In genomic region chr10:97219474-97219873, GRCm38 (mm10) we compare ENCODE assay signal across 9 mouse cellular contexts.
DNase-seq lines count a peak whose midpoint lies in the region; ATAC-seq and TF ChIP-seq lines count a peak whose summit lies in the region.
"Had no signal": no experiment of that assay in that cellular context is flagged by ENCODE, and none has a peak within 500 bp of the region (broad histone marks: within the 10 kb centered on the region; RNA-seq: fewer than 3 reads in every experiment).

No protein-coding gene starts in this region.

- H3K27ac ChIP-seq in heart, adult 2 months, result no peak overlapping the region
- no peak overlapping the region for H3K27ac ChIP-seq in neural tube, embryonic 11.5 days (ENCODE audit: low read depth, low read length)
- H3K27ac ChIP-seq in midbrain, embryonic 16.5 days (ENCODE audit: low read length), result no peak overlapping the region

- H3K36me3 ChIP-seq in heart, adult 2 months (ENCODE audit: control insufficient read depth, insufficient read depth, low read length), result no peaks in the 10 kb centered on the region
- no peaks in the 10 kb centered on the region for H3K36me3 ChIP-seq in neural tube, embryonic 11.5 days (ENCODE audit: control insufficient read depth, insufficient read depth, low read length)
- H3K36me3 ChIP-seq in midbrain, embryonic 16.5 days (ENCODE audit: control insufficient read depth, insufficient read depth, low read length), result no peaks in the 10 kb centered on the region

- H3K9me3 ChIP-seq in neural tube, embryonic 11.5 days (ENCODE audit: control insufficient read depth, low read length), result no peaks in the 10 kb centered on the region
- H3K9me3 ChIP-seq in midbrain, embryonic 16.5 days (replicated peaks; ENCODE audit: control insufficient read depth, low read length, poor library complexity, severe bottlenecking), result no peaks in the 10 kb centered on the region

- TF ChIP-seq EP300 in heart, adult 2 months (IDR thresholded peaks at IDR 0.05; ENCODE audit: insufficient read depth, low read depth, low read length), result no peak

- no peaks in the 10 kb centered on the region for H3K27me3 ChIP-seq in heart, adult 2 months (ENCODE audit: control insufficient read depth, insufficient read depth, low read length)
- no peaks in the 10 kb centered on the region for H3K27me3 ChIP-seq in neural tube, embryonic 11.5 days (ENCODE audit: control insufficient read depth, insufficient read depth, low read length)
- no peaks in the 10 kb centered on the region for H3K27me3 ChIP-seq in midbrain, embryonic 16.5 days (ENCODE audit: control insufficient read depth, insufficient read depth, low read depth, low read length)
- H3K27me3 ChIP-seq: megakaryocyte, embryonic 14.5 days had no signal

- H3K79me2 ChIP-seq in heart, adult 2 months (replicated peaks; ENCODE audit: control insufficient read depth, insufficient read depth, low read length), result no peaks in the 10 kb centered on the region

- WGBS in heart, adult 2 months, result 57% methylated on average over 3 of the region's 3 CpGs
- 68% methylated on average over 3 of the region's 3 CpGs for WGBS in neural tube, embryonic 11.5 days
- WGBS in midbrain, embryonic 16.5 days, result 68% methylated on average over 3 of the region's 3 CpGs

- no peaks in the 10 kb centered on the region for H3K4me1 ChIP-seq in heart, adult 2 months (ENCODE audit: control insufficient read depth, insufficient read depth, low read length)
- H3K4me1 ChIP-seq in neural tube, embryonic 11.5 days (ENCODE audit: control insufficient read depth, insufficient read depth, low read length), result no peaks in the 10 kb centered on the region
- no peaks in the 10 kb centered on the region for H3K4me1 ChIP-seq in midbrain, embryonic 16.5 days (ENCODE audit: control insufficient read depth, insufficient read depth, low read length)
- H3K4me1 ChIP-seq: megakaryocyte, embryonic 14.5 days had no signal

- no peak for TF ChIP-seq CTCF in heart, adult 2 months (IDR thresholded peaks at IDR 0.05)

- ATAC-seq in neural tube, embryonic 11.5 days (ENCODE audit: insufficient read depth, low FRiP score, low TSS enrichment), result no peak
- no peak for ATAC-seq in midbrain, embryonic 16.5 days

- peak; percentile 17 to 26 for DNase-seq in heart, adult 2 months
- DNase-seq in heart, postnatal 25 days (ENCODE audit: low spot score), result no peak
- peak; percentile 26 for DNase-seq in neural tube, embryonic 11.5 days (ENCODE audit: low spot score)
- no peak for DNase-seq in neural tube, embryonic 10.5 days (ENCODE audit: extremely low spot score, low spot score)
- DNase-seq in cerebellum, postnatal 25 days, result peak; percentile 65 to 80
- peak; percentile 53 for DNase-seq in lung, postnatal 14 days
- no peak for DNase-seq in spleen, postnatal 4 days (ENCODE audit: low spot score in 2 of 2)

- H3K4me3 ChIP-seq in heart, adult 2 months, result no peak overlapping the region
- H3K4me3 ChIP-seq in neural tube, embryonic 11.5 days (ENCODE audit: low read depth, low read length), result no peak overlapping the region
- H3K4me3 ChIP-seq in midbrain, embryonic 16.5 days (ENCODE audit: low read depth, low read length), result no peak overlapping the region
- H3K4me3 ChIP-seq: megakaryocyte, embryonic 14.5 days had no signal

- TF ChIP-seq POLR2A in heart, adult 2 months (IDR thresholded peaks at IDR 0.05; ENCODE audit: insufficient read depth, low read depth, low read length), result no peak

- H3K9ac ChIP-seq in heart, adult 2 months (ENCODE audit: low read depth, low read length), result no peak overlapping the region
- H3K9ac ChIP-seq in neural tube, embryonic 11.5 days (ENCODE audit: low read length), result no peak overlapping the region
- no peak overlapping the region for H3K9ac ChIP-seq in midbrain, embryonic 16.5 days (ENCODE audit: low read depth, low read length)

- no peak overlapping the region for H3K4me2 ChIP-seq in neural tube, embryonic 11.5 days (ENCODE audit: low read depth)
- no peak overlapping the region for H3K4me2 ChIP-seq in midbrain, embryonic 16.5 days (ENCODE audit: low read length)

- intact Hi-C loops in heart, adult 2 months (cut with DNase I), result no loop called here
- intact Hi-C loops in heart, postnatal 25 days (cut with DNase I), result no loop called here

Comparison
In these comparisons a context has a peak if more than half of its experiments do, and no peak if none do; other contexts are left out.
1. DNase-seq: peak in heart, adult 2 months (2 of 2), neural tube, embryonic 11.5 days (single experiment), cerebellum, postnatal 25 days (2 of 2) and lung, postnatal 14 days (single experiment); none in heart, postnatal 25 days (single experiment), neural tube, embryonic 10.5 days (single experiment) and spleen, postnatal 4 days (0 of 2).